Mouse (Mus musculus) C2C12 (cell line): Measurements from ENCODE around the gene Gen1. TPM values are rescaled to one million over a fixed set of nuclear protein-coding genes. Genes with fewer than 3 reads are reported as not detected.

ENCODE experiments used
- H3K27me3 ChIP-seq: one replicate; pipeline ENCODE4 v1.6.1; 2011; ENCODE audit not compliant: control insufficient read depth, insufficient read depth, insufficient read length
- H3K36me3 ChIP-seq: one replicate; pipeline ENCODE4 v1.6.1; 2011; ENCODE audit not compliant: control insufficient read depth, insufficient read depth
- H3K4me3 ChIP-seq: one replicate; pipeline ENCODE4 v1.5.1; 2011; ENCODE audit warnings: mild to moderate bottlenecking, control low read depth; ENCODE audit not compliant: poor library complexity, insufficient read depth, severe bottlenecking
- H3K79me2 ChIP-seq: one replicate; pipeline ENCODE4 v1.6.1; 2011; ENCODE audit not compliant: control insufficient read depth, insufficient read depth
- H3K79me3 ChIP-seq: one replicate; pipeline ENCODE4 v1.6.1; 2011; ENCODE audit warnings: low read depth, control low read depth
- H3ac ChIP-seq: one replicate; pipeline ENCODE3; 2011; ENCODE audit warnings: low read depth; ENCODE audit not compliant: control insufficient read depth, insufficient read length
- CEBPB ChIP-seq: IDR thresholded peaks from one replicate; pipeline ENCODE4 v1.6.1; 2011; ENCODE audit warnings: low read depth, mild to moderate bottlenecking, control low read depth, moderate library complexity
- CTCF ChIP-seq: IDR thresholded peaks from one replicate; pipeline ENCODE4 v1.5.1; 2011; ENCODE audit not compliant: control insufficient read depth, insufficient read depth, insufficient read length
- FOSL1 ChIP-seq: IDR thresholded peaks from one replicate; pipeline ENCODE4 v1.8.0; 2011; ENCODE audit warnings: mild to moderate bottlenecking, low read length; ENCODE audit not compliant: poor library complexity, insufficient read depth, severe bottlenecking
- MAX ChIP-seq: IDR thresholded peaks from one replicate; pipeline ENCODE4 v1.6.1; 2011; ENCODE audit warnings: mild to moderate bottlenecking, control low read depth
- MYOD1 ChIP-seq: IDR thresholded peaks from one replicate; pipeline ENCODE4 v1.6.1; 2011; ENCODE audit warnings: low read depth; ENCODE audit not compliant: control insufficient read depth, insufficient read length
- MYOG ChIP-seq: IDR thresholded peaks from one replicate; pipeline ENCODE4 v1.6.1; 2011; ENCODE audit not compliant: control insufficient read depth, insufficient read length; ENCODE audit errors: extremely low read depth
- USF1 ChIP-seq: IDR thresholded peaks from one replicate; pipeline ENCODE4 v1.6.1; 2011; ENCODE audit warnings: low read depth, mild to moderate bottlenecking, control low read depth, moderate library complexity
- polyA plus RNA-seq: library from polyadenylated mRNA; unstranded; fragments of >200 nt; fragmentation: generic; extraction: Trizol; gene quantifications from one replicate; pipeline ENCODE4 v1.2.1, GENCODE M21; 2012; ENCODE audit warnings: missing spikeins

Gene Gen1
- polyA plus RNA-seq, 1 experiment: 6.2 TPM

GRCm38 (mm10) chr12:11286382-11286781 is 20.8 kb upstream of the Gen1 start:
- no peak overlapping the region for H3ac ChIP-seq
- H3K79me3 ChIP-seq: peaks cover under 1% of the 10 kb centered on the region
- no peak overlapping the region for H3K4me3 ChIP-seq
- H3K27me3 ChIP-seq: no peaks in the 10 kb centered on the region
- TF ChIP-seq FOSL1 (no peak), CEBPB (no peak), USF1 (no peak), CTCF (no peak), MYOG (no peak), MYOD1 (no peak)
- H3K36me3 ChIP-seq: peaks cover 99% of the 10 kb centered on the region
- no peaks in the 10 kb centered on the region for H3K79me2 ChIP-seq

- no peak for TF ChIP-seq MYOD1
- no peak for TF ChIP-seq MYOG
- TF ChIP-seq FOSL1: no peak
- TF ChIP-seq CTCF: no peak
- TF ChIP-seq MAX: no peak
- no peak for TF ChIP-seq USF1
- TF ChIP-seq CEBPB: no peak
- Histone ChIP-seq H3K79me2 (peaks cover 22% of the 10 kb centered on the region), H3ac (no peak overlapping the region), H3K4me3 (no peak overlapping the region), H3K36me3 (peaks cover 98% of the 10 kb centered on the region), H3K27me3 (no peaks in the 10 kb centered on the region), H3K79me3 (peaks cover 18% of the 10 kb centered on the region)
Observed at GRCm38 (mm10) chr12:11281584-11281983, 16.0 kb upstream of the Gen1 start.

- H3K27me3 ChIP-seq: no peaks in the 10 kb centered on the region
Observed at GRCm38 (mm10) chr12:11279886-11280285, 14.3 kb upstream of the Gen1 start.

GRCm38 (mm10) chr12:11277207-11277606 is 11.6 kb upstream of the Gen1 start:
- H3ac ChIP-seq: no peak overlapping the region
- H3K36me3 ChIP-seq: peaks cover 96% of the 10 kb centered on the region
- H3K79me3 ChIP-seq: peaks cover 54% of the 10 kb centered on the region
- TF ChIP-seq MAX (no peak), CEBPB (no peak), CTCF (no peak)
- peaks cover 64% of the 10 kb centered on the region for H3K79me2 ChIP-seq
- H3K27me3 ChIP-seq: no peaks in the 10 kb centered on the region
- H3K4me3 ChIP-seq: no peak overlapping the region

More at GRCm38 (mm10) chr12:11279886-11280285, 14.3 kb upstream of the Gen1 start:
- Histone ChIP-seq H3K4me3 (no peak overlapping the region), H3K36me3 (peaks cover 97% of the 10 kb centered on the region), H3K79me3 (peaks cover 31% of the 10 kb centered on the region), H3ac (no peak overlapping the region), H3K79me2 (peaks cover 37% of the 10 kb centered on the region)
- no peak for TF ChIP-seq CEBPB
- no peak for TF ChIP-seq USF1
- TF ChIP-seq MYOD1: no peak
- no peak for TF ChIP-seq MAX
- TF ChIP-seq MYOG: no peak
- TF ChIP-seq FOSL1: no peak
- TF ChIP-seq CTCF: no peak

GRCm38 (mm10) chr12:11276632-11277031 is 11.0 kb upstream of the Gen1 start:
- TF ChIP-seq CTCF: no peak
- TF ChIP-seq USF1: no peak
- no peak for TF ChIP-seq MYOG
- no peak for TF ChIP-seq MAX
- Histone ChIP-seq H3K36me3 (peaks cover 96% of the 10 kb centered on the region), H3K79me2 (peaks cover 69% of the 10 kb centered on the region), H3K79me3 (peaks cover 60% of the 10 kb centered on the region), H3ac (no peak overlapping the region), H3K27me3 (no peaks in the 10 kb centered on the region), H3K4me3 (no peak overlapping the region)

- Histone ChIP-seq H3K36me3 (peaks cover 88% of the 10 kb centered on the region), H3K4me3 (no peak overlapping the region)
- TF ChIP-seq FOSL1 (no peak), MYOD1 (no peak), MYOG (no peak), CTCF (no peak), MAX (no peak), CEBPB (no peak), USF1 (no peak)
Observed at GRCm38 (mm10) chr12:11273185-11273584, 7.6 kb upstream of the Gen1 start.

More at GRCm38 (mm10) chr12:11273185-11273584, 7.6 kb upstream of the Gen1 start:
- Histone ChIP-seq H3K79me3 (peaks cover 83% of the 10 kb centered on the region), H3K79me2 (peaks cover 96% of the 10 kb centered on the region), H3K27me3 (no peaks in the 10 kb centered on the region), H3ac (no peak overlapping the region)
